In genomic region chr17:84698727-84699126, GRCm38 (mm10) we compare ENCODE assay signal across 8 mouse cellular contexts. TPM values are rescaled to one million over a fixed set of nuclear protein-coding genes. Genes with fewer than 3 reads are reported as not detected.
DNase-seq lines count a peak whose midpoint lies in the region; ATAC-seq and TF ChIP-seq lines count a peak whose summit lies in the region.
"Had no signal": no experiment of that assay in that cellular context is flagged by ENCODE, and none has a peak within 500 bp of the region (broad histone marks: within the 10 kb centered on the region; RNA-seq: fewer than 3 reads in every experiment).

No protein-coding gene starts in this region.

- no peak for TF ChIP-seq POLR2A in CH12.LX (IDR thresholded peaks at IDR 0.05; ENCODE audit: low read depth, low read length)

- H3K4me1 ChIP-seq in CH12.LX (ENCODE audit: control insufficient read depth in 1 of 2, insufficient read depth in 2 of 2): peaks cover 5 to 12% of the 10 kb centered on the region in 2 experiments; a peak in 3 of 4 replicates

- H3K36me3 ChIP-seq in CH12.LX (replicated peaks in 1 of 2; ENCODE audit: control insufficient read depth in 1 of 2, insufficient read depth in 1 of 2, low read length in 1 of 2): peaks cover 1 to 17% of the 10 kb centered on the region in 2 experiments
- H3K36me3 ChIP-seq: limb, embryonic 12.5 days had no signal

- ATAC-seq in granulocyte monocyte progenitor cell, adult 5-6 weeks (replicated peaks; ENCODE audit: poor library complexity, severe bottlenecking): peak; percentile 78

- H3K4me2 ChIP-seq in CH12.LX (ENCODE audit: insufficient read depth, low read depth, poor library complexity, severe bottlenecking): no peak overlapping the region
- H3K4me2 ChIP-seq: limb, embryonic 12.5 days had no signal

- peaks cover 10% of the 10 kb centered on the region for H3K27me3 ChIP-seq in CH12.LX (replicated peaks)
- H3K27me3 ChIP-seq: limb, embryonic 12.5 days had no signal

- no peaks in the 10 kb centered on the region for H3K79me2 ChIP-seq in CH12.LX (replicated peaks; ENCODE audit: control insufficient read depth, extremely low read depth, insufficient read depth, poor library complexity, severe bottlenecking)

- no peak overlapping the region for H3K4me3 ChIP-seq in CH12.LX (replicated peaks in 1 of 3; ENCODE audit: low read depth in 2 of 3, low read length in 2 of 3, poor library complexity in 1 of 3)
- H3K4me3 ChIP-seq: limb, embryonic 12.5 days had no signal

- no peak overlapping the region for H3K9ac ChIP-seq in CH12.LX (ENCODE audit: insufficient read depth, low read depth)
- H3K9ac ChIP-seq: limb, embryonic 12.5 days had no signal

- H3K27ac ChIP-seq in CH12.LX (ENCODE audit: insufficient read depth, low read depth): no peak overlapping the region
- H3K27ac ChIP-seq: limb, embryonic 12.5 days had no signal

- DNase-seq in CH12.LX (ENCODE audit: extremely low read depth) (peak; percentile 57), NIH3T3 (ENCODE audit: low read depth) (peak; percentile 72)
- peak; percentile 51 to 59 for DNase-seq in cerebellum, postnatal 36 days
- DNase-seq in layer of hippocampus, adult 11-12 months (ENCODE audit: low spot score): peak; percentile 75
- DNase-seq in lung, postnatal 14 days: peak; percentile 56
- DNase-seq in right cerebral cortex, adult 2 months (ENCODE audit: low spot score in 2 of 2): peak; percentile 75 to 78

- peak; percentile 74 to 86 for TF ChIP-seq CTCF in CH12.LX (conservative IDR thresholded peaks at IDR 0.05 in 1 of 2, IDR thresholded peaks at IDR 0.05 in 1 of 2; ENCODE audit: low read depth in 2 of 2, low read length in 2 of 2)

- in situ Hi-C loops in CH12.LX (cut with MboI; ENCODE audit: low pct_ligation_motif_present, low pct_unique_long_range_greater_than_20kb, low sequenced_read_pairs): no loop called here

- no peak for TF ChIP-seq EP300 in CH12.LX (IDR thresholded peaks at IDR 0.05; ENCODE audit: low read length)

- dilution Hi-C loops in CH12.LX (cut with MboI; ENCODE audit: extremely low pct_ligation_motif_present, extremely low pct_unique_long_range_greater_than_20kb, low sequenced_read_pairs): no loop called here

- H3K9me3 ChIP-seq in CH12.LX (replicated peaks; ENCODE audit: low read length): no peaks in the 10 kb centered on the region
- H3K9me3 ChIP-seq: limb, embryonic 12.5 days had no signal

- TF ChIP-seq RAD21 in CH12.LX (IDR thresholded peaks at IDR 0.05; ENCODE audit: low read depth, low read length): peak; percentile 91

TF ChIP-seq in CH12.LX, 34 proteins besides CTCF, POLR2A, EP300 and RAD21:
- TF ChIP-seq NRF1 (IDR thresholded peaks at IDR 0.05; ENCODE audit: low read depth, low read length) (no peak), TBP (conservative IDR thresholded peaks at IDR 0.05; ENCODE audit: low read depth, low read length) (no peak), TCF12 (IDR thresholded peaks at IDR 0.05; ENCODE audit: low read depth, low read length) (no peak), CHD1 (IDR thresholded peaks at IDR 0.05; ENCODE audit: low read depth, low read length) (no peak), JUN (IDR thresholded peaks at IDR 0.05; ENCODE audit: insufficient read depth, low read depth, low read length) (no peak), SMC3 (IDR thresholded peaks at IDR 0.05; ENCODE audit: low read depth, low read length) (peak; percentile 83), ETS1 (conservative IDR thresholded peaks at IDR 0.05; ENCODE audit: low read depth, low read length) (no peak), MAFK (IDR thresholded peaks at IDR 0.05; ENCODE audit: insufficient replicate concordance, low read length) (no peak)

RNA-seq across cellular contexts. Expression of gene Abcg5, which starts 15.9 kb away (rescaled TPM):
- total RNA-seq in CH12.LX (2012; rRNA removed) (not detected in 2 replicates), CH12.LX (2014; rRNA removed) (not detected in 2 replicates)
- not detected in 2 replicates for polyA plus RNA-seq in CH12.LX (2012; ENCODE audit: insufficient read length, low read depth)
- total RNA-seq in granulocyte monocyte progenitor cell, adult 5-6 weeks (2014; fragmentation: Nextera tagmentation): not detected in 2 replicates
- total RNA-seq in granulocyte monocyte progenitor cell, adult 5-6 weeks (2017): not detected in 2 replicates

RNA-seq across cellular contexts. Expression of gene Abcg8, which starts 22.6 kb away (rescaled TPM):
- total RNA-seq in CH12.LX (2012; rRNA removed): 0.04 TPM in 1 of 2 replicates, not detected in the other
- not detected in 2 replicates for total RNA-seq in CH12.LX (2014; rRNA removed)
- polyA plus RNA-seq in CH12.LX (2012; ENCODE audit: insufficient read length, low read depth): not detected in 2 replicates
- not detected in 2 replicates for total RNA-seq in granulocyte monocyte progenitor cell, adult 5-6 weeks (2014; fragmentation: Nextera tagmentation)
- not detected in 2 replicates for total RNA-seq in granulocyte monocyte progenitor cell, adult 5-6 weeks (2017)
